Mouse (Mus musculus) G1E-ER4 (cell line): ENCODE results near the gene Ms4a12. TPM values are rescaled to one million over a fixed set of nuclear protein-coding genes. Genes with fewer than 3 reads are reported as not detected.

Experiments
- GATA1 ChIP-seq: IDR thresholded peaks from one replicate; pipeline ENCODE4 v1.8.0; 2012; ENCODE audit warnings: low read length, inconsistent platforms
- polyA plus RNA-seq: library from polyadenylated mRNA; stranded (reverse); fragments of >175 nt; gene quantifications from 2 replicates; pipeline ENCODE4 v1.2.3, GENCODE M21; 2012

Ms4a12 gene
- not detected in 2 replicates for polyA plus RNA-seq

DNA sequence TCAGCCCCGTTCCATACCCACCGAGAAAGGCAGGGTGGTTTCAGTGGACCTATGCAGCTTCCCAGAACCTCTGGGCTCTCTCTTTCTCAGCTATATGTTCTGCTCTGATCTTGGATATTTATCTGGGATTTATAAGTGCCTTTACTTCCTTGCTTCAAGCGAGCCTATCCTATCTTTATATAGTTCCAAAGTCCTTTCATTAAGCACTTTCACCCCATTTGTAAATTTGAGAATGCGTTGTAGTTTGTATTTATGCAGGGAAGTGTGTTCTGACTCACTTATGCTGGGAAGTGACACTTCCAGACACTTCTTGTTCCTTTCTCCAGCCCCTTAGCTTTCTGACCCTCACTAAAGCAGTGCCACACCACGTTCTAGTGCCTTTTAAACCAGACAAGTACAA is at the start of gene Ms4a12:
Gene Ms4a12, minus strand, starts transcription at position 101 of the 400 bp plus-strand sequence.
- TF ChIP-seq GATA1, result no peak

DNA sequence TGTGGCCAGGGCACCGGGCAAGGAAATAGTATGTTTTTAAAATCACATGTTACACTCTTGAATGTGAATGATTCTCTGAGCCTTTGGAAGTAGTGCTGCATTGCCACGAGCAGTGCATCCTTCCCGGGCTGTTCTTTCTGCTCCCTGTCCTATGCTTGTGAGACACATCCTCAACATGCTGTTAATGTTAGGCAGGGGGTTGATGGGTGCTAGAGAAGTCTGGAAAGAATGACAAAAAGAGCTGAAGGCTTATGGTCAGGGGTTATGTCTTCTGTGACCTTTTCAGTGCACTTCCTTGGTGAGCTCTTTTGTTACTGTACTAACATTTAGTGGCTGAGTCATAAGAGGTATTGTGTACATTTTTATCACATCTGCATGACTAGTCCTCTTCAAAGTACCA is 48.0 kb upstream of the Ms4a12 start:
- no peak for TF ChIP-seq GATA1

DNA sequence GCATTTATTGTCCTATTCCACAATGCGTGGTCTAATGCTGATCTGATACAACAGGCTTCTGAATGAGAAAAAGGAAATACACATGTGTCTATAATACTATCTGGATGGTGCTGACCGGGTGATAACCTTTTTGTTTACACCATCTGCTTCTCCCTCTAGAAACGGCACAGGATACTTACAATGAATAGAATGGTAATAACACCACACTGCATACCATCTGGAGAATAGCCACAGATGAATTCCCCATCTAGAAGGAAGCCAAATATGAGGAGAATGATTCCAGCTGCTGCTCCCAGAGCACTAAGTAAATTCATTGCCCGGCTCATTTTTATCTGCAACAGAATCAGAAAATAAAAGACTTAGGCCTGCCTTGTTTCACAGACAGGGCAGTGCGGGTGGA is 44.2 kb upstream of the Ms4a12 start:
- no peak for TF ChIP-seq GATA1

DNA sequence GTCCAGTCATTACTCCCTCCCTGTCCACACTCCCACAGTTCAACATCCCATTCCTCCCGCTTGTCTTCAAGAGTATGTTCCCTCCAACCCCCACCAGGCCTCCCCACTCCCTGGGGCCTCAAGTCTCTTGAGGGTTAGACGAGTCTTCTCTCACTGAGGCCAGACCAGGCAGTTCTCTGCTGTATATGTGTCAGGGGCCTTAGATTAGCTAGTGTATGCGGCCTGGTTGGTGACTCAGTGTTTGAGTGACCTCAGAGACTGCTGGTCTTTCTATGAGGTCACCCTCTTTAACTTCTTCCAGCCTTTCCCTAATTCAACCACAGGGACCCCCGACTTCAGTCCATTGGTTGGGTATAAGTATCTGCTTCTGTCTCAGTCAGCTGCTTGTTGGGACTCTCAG is 34.7 kb upstream of the Ms4a12 start:
- TF ChIP-seq GATA1, result no peak

DNA sequence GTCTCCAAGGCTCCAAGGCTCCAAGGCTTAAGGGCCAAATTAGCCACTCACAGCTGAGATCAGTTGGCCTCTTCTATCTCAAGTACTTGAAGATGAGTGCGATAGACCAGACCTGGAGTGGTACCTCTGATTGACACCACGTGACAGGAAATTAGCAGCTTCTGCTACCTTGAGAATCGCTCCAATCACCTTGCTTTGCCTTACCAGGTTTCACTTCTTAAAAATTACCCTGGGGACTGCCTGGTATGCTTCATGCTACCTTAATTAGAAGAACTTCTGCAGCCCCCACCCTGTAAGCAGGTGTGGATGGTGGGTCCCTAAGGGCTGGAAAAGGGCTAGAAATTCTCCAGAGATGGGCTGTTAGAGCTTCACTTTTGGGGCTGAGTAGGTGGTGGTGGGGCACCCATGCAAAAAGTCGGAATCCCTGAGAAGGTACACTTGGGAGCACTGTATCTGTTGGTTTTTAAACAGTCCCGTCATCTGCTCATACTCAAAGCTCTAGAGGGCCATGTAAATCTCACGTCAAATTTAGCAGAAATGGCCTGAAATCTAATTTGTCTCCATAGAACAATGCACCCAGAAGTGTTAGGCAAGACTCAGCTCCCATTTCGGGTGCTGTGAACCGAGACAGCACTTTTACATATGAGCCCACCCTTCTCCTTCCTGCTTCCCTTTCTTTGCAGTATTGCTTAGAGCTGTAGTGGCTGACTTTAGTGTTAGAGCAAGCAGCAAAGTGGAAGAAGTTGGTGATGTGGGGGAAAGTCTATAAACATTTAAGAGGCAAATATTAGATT is 34.0 kb upstream of the Ms4a12 start, which contains the start of gene Ms4a1:
Gene Ms4a1, minus strand, starts transcription at position 190 of the 794 bp plus-strand sequence.
- no peak for TF ChIP-seq GATA1

DNA sequence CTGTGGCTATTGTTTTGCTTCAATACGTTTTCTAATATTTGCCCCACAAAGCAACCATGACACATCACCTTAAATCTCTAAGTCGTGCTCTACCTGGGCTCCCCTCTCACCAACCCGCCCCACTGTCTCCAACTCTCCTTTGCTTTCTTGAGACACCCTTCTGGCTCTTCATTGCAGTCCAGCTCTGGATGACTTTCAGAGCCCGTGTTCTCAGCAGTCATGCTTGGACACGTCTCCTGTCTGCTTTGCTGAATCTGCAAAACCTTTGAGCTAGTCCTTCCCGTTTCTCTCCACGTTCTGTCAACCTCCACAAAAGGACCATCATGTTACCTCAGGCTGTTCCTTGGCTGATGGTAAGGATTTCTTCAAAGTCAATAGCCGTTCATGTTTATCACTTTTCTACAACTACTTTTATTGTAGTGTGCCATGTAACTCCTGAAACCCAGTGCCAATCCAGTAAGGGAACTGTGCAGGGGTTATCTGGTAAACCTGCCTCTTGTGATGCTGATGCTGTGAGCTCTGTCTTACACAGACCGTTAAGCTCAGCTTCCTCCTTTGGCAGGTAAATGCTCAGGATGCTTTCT is 32.4 kb upstream of the Ms4a12 start:
- TF ChIP-seq GATA1, result no peak

DNA sequence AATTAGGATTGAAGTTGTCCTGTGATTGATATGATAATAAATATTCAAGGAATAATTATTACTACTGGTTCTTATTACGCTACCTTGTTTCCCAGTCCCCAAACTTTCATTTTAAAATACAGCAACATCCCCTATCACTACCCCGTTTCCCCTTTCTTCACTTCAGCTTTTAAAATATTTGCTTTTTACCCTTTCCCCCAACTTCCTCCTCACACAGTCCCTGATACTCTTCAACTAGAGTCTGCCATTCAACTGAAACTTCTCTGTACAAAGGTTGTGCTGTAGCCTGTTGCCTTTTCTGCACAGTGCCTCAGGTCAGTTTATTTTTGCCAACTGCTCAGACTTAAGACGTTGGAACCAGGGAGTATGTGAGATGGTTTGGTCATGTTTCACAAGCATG is 31.3 kb upstream of the Ms4a12 start:
- TF ChIP-seq GATA1, result no peak

DNA sequence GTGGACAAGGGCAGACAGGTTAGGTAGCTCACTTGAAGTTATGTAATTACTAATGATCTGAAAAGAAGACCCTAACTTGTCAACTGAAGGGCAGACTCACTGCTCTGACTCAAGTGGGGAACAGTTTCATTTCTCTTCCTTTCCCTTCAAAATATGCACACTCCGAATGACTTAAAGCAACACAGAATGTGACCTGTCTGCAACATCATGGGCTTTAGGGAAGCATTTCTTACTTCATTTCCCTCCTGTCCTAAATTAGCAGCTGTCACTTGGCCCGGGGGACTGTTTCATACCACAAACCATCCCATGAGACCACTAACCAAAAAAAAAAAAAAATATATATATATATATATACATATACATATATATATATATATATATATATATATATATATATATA is 29.3 kb upstream of the Ms4a12 start:
- no peak for TF ChIP-seq GATA1

DNA sequence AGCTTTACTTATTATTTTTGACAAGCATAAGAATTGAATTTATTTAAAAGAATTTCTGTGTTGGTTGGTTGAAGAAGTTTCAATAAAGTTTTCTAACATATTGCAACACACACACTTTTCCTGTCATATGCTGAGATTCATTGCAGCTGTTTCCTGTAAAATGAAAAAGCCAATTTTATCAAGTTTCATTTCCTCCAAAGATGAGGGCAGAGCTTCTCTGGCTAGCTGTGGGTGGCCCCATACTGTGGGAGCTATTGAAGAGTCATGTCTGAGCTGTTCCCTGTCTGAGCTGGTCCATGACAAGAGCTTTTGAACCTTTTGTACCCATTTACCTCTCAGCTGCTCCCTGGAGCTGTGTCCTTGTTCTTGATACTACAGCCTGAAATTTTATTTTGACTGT is 12.0 kb upstream of the Ms4a12 start:
- no peak for TF ChIP-seq GATA1

DNA sequence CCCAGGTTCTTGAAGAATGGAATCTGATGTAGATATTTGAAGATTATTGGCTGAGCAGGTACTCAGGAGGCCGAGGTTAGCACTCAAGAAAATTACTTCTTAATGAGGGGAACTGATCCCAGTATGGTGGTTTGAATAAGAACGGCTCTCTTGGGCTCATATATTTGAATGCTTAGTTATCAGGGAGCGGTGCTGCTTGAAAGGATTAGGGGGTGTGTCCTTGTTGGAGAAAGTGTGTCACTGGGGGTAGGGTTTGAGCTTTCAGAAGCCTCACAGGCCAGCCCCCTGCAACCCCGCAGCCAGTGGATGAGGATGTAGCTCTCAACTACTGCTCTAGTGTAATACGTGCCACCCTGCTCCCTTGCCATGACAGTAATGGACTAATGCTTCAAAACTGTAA is 10.3 kb upstream of the Ms4a12 start:
- no peak for TF ChIP-seq GATA1

DNA sequence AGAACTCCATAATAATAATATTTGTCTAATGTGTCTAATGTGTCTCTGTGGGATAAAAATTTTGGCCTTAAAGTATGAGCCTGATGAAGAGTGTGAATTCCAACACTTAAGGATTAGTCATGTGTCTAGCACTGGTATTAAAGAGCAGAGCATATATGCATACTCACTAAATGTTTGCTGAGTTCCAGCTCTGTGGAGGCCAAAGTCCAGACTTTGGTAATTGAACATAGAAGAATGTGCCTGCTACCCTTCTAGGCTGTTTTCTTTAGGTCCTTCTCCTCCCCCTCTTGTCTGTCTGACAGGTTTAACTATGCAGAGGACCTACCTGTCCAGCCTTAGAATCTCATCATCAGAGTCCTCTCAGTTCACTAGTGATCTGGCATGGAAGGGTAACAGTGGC is 3.6 kb upstream of the Ms4a12 start:
- TF ChIP-seq GATA1, result no peak

DNA sequence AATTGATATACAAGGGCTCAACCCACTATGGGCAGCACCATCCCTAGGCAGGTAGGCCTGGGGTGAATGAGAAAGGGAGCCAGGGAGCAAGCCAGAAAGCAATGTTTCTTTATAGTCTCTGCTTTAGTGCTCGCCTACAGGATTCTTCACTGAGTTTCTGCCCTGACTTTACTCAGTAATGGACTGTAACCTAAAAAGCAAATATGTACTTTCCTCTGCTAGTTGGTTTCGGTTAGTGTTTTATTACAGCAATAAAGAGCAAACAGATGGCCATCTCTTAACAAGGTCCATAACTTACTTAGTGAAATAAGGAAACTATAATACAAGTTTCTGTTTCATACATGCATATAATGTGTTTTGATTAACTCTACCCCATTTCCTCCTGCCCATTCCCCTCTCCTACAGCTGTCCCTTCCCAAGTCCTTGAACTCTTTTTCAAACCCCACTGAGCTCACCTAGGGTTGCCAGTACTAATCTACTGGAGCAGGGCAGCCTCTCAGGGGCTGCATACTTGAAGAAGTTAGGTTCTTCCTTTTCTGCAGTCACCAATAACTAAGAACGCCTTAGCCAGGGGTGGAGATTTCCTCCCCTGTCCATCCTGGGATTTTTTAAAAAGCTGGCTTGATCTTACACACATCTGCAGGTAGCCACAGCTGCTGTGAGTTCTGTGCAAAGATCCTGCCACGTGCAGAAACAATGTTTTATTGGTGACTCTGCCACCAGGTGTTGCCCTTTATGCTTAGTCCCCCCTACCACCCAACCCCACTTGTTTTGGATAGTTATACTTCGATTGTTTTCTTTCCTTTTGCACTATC is 2.9 kb upstream of the Ms4a12 start:
- TF ChIP-seq GATA1, result no peak

DNA sequence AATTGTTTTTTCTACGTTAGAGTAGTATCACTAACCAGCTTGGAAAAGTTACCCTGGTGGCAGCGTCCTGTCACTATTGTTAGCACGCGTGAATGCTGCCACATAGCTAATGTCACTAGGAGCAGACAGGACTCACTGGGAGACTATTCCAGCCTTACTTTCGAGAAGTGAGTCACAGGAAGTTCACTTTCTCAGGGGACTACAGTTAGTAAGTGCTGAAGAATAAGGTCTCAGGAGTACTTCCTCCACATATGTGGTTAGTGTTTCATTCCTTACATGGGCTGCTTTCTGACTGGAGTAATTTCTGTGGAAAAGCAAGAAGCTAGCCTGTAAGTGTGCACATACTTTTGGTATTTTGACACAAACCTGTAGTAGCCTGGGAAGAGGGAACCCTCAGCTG is 2.0 kb upstream of the Ms4a12 start:
- no peak for TF ChIP-seq GATA1

DNA sequence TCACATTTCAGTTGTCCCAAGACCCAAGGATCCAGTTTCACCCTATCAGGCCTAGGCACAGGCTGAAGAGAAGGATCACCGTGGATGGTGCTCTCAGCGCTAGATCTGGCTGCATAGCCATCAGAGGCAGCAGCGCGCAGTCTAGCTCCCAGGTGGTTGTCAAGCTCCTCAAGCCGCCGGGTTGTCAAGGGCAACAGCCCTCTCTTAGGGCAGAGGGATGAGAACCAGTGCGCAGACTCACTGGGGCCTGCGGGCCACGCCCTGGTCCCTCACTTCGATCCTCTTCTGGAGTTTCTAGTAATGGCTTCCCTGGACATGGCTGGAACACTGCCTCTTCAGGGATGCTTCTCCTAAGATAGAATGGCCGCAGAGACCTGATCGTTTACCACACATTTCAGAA is 35.7 kb downstream of the Ms4a12 start, which contains the start of gene Ms4a13:
Gene Ms4a13, minus strand, starts transcription at position 192 of the 400 bp plus-strand sequence.
- TF ChIP-seq GATA1, result no peak

DNA sequence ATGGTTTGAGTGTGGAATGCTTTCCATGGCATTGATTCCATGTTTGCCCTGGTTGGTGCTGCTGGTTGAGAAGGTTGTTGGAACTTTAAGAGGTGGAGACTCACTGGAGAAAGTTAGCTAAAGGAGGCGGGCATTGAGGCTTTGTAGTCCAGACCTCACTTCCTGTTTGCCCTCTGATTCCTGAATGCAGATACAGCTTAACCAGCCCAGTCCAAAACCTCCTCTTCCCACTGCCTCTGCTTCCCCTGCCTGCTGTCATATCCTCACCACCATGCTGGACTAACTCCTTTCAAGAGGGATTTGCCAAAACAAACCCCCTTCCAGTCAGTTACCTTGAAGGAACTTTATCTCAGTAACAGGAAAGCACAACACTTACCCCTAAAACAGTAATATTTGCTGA is 39.7 kb downstream of the Ms4a12 start:
- no peak for TF ChIP-seq GATA1

DNA sequence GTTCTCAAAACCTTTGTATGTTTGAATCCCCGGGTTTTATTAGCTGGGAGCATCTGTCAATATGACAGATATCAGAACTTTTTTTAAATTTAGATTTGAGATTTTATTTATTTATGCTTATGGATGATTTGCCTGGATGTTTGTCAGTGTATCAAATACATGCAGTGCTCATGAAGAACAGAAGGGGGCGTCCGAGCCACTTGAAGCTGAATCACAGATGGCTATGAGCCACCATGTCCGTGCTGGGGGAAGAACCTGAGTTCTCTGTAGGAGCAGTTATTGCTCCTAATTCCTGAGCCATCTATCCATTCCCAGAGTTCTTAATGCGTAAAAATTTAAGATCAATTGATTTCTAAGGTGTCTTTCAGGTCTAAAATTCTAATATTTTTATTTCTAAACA is 48.1 kb downstream of the Ms4a12 start:
- no peak for TF ChIP-seq GATA1
